Mouse (Mus musculus) kidney, embryonic 14.5 days (tissue): ENCODE measurements around the gene Pgls. TPM values are rescaled to one million over a fixed set of nuclear protein-coding genes. Genes with fewer than 3 reads are reported as not detected.

Experiments used
- ATAC-seq: fragments of 200-750 bp; cut with Nextera tagmentation; 2 replicates; pipeline ENCODE4 v1.8.0; 2017; ENCODE audit warnings: moderate number of reproducible peaks, mild to moderate bottlenecking, moderate TSS enrichment, moderate library complexity; ENCODE audit not compliant: low FRiP score, low TSS enrichment
- H3K27ac ChIP-seq: fragments of 300-500 bp; sonication (generic); 2 replicates; pipeline ENCODE4 v1.5.1; 2014; ENCODE audit warnings: low read depth, mild to moderate bottlenecking, low read length, moderate library complexity, mixed read lengths
- H3K27me3 ChIP-seq: fragments of 300-500 bp; sonication (generic); 2 replicates; pipeline ENCODE4 v1.6.1; 2014; ENCODE audit warnings: mild to moderate bottlenecking, low read length; ENCODE audit not compliant: control insufficient read depth, insufficient read depth
- H3K36me3 ChIP-seq: fragments of 300-500 bp; sonication (generic); 2 replicates; pipeline ENCODE4 v1.6.1; 2014; ENCODE audit warnings: low read length, mixed read lengths; ENCODE audit not compliant: control insufficient read depth, insufficient read depth
- H3K4me1 ChIP-seq: fragments of 300-500 bp; sonication (generic); 2 replicates; pipeline ENCODE4 v1.6.1; 2014; ENCODE audit warnings: low read length, mixed read lengths; ENCODE audit not compliant: control insufficient read depth, insufficient read depth
- H3K4me2 ChIP-seq: fragments of 300-500 bp; sonication (generic); replicated peaks from 2 replicates; pipeline ENCODE4 v1.6.1; 2014; ENCODE audit warnings: low read depth, mild to moderate bottlenecking, low read length
- H3K4me3 ChIP-seq: fragments of 300-500 bp; sonication (generic); 2 replicates; pipeline ENCODE4 v1.5.1; 2014; ENCODE audit warnings: mild to moderate bottlenecking, low read length
- H3K9ac ChIP-seq: fragments of 300-500 bp; sonication (generic); 2 replicates; pipeline ENCODE4 v1.6.1; 2014; ENCODE audit warnings: low read depth, mild to moderate bottlenecking, low read length, moderate library complexity
- H3K9me3 ChIP-seq: fragments of 300-500 bp; sonication (generic); 2 replicates; pipeline ENCODE4 v1.6.1; 2016; ENCODE audit warnings: low read length; ENCODE audit not compliant: control insufficient read depth
- WGBS: fragments of 180-500 bp; shearing (Covaris S2); extraction: QIAGEN DNeasy Blood & Tissue Kit; methylation state at CpG from one replicate; pipeline ENCODE4 v1.1.7; 2014; 5-methylcytosine and 5-hydroxymethylcytosine counted together
- polyA plus RNA-seq: library from polyadenylated mRNA; unstranded; fragments of >200 nt; fragmentation: Nextera tagmentation; extraction: Ambion mirVana; gene quantifications from 2 replicates; pipeline ENCODE4 v1.2.1, GENCODE M21; 2014

Gene Pgls
- polyA plus RNA-seq, 1 experiment from 2014 or later: 289 TPM

DNA sequence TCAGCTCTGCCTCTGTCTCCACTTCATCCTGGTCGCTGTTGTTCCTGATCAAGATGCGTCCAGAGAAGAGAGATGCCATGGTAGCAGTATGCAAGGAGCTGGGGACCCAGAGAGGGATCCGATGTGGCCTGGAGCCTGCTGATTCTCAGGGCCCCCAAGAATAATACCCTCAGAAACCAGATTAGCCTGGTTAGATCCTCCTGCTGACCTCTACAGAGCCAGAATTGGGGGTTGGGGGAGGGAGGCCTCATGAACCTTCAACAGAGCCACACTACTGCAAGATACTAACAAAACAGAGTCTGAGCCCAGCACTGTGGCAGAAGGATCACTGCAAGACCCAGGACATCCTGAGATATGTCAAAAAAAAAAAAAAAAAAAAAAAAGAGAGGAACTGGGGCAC lies 25.5 kb upstream of the Pgls start, which contains the start of gene Nxnl1:
Gene Nxnl1 (minus strand): TSS at position 101 of the 400 bp plus-strand sequence.
- Histone ChIP-seq H3K27me3 (peaks cover 18% of the 10 kb centered on the region), H3K9ac (no peak within 1 kb of the TSS), H3K36me3 (no peaks in the 10 kb centered on the region), H3K4me1 (peaks cover 28% of the 10 kb centered on the region; the same call in 1 of the 2 replicates), H3K4me3 (no peak within 1 kb of the TSS), H3K9me3 (peaks cover 8% of the 10 kb centered on the region), H3K4me2 (no peak within 1 kb of the TSS), H3K27ac (no peak within 1 kb of the TSS)
- no peak for ATAC-seq
- whole genome bisulfite sequencing: 52% methylated on average over 3 of the region's 3 CpGs

DNA sequence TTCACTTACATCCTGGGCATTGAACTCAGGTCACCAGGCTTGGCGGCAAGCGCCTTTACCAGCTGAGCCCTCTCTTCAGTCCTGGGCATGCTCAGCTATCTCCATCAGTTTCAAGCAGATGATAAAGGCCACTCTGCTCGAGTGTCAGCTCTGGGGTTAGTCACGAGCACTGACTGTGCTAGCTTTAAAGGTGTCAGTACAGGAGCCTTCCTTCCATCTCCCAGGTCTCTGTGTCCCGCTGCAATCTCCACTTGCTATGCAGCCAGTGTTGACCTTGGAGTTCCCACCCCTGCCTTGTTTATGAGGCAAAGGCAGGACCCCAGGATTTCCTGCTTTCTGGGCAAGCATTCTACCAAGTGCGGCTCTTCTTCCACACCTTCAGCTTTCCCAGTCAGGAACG lies 24.4 kb upstream of the Pgls start:
- Histone ChIP-seq H3K27me3 (peaks cover 9% of the 10 kb centered on the region), H3K27ac (no peak overlapping the region)
- no peak for ATAC-seq

GRCm38 (mm10) chr8:71568387-71568937 lies 23.5 kb upstream of the Pgls start, which contains the start of gene Slc27a1:
Slc27a1 (plus strand) TSS chr8:71568882.
- 7% methylated on average over 13 of the region's 13 CpGs for WGBS
- Histone ChIP-seq H3K27ac (peak within 1 kb of the TSS; percentile 88), H3K36me3 (no peaks in the 10 kb centered on the region), H3K4me1 (peaks cover 21% of the 10 kb centered on the region; the same call in 1 of the 2 replicates), H3K27me3 (no peaks in the 10 kb centered on the region; the same call in 1 of the 2 replicates), H3K9ac (peak within 1 kb of the TSS; percentile 50; the same call in 1 of the 2 replicates), H3K9me3 (peaks cover 8% of the 10 kb centered on the region), H3K4me3 (peak within 1 kb of the TSS; percentile 67), H3K4me2 (peak within 1 kb of the TSS; percentile 87)
- peak; percentile 16 for ATAC-seq

More for the DNA sequence above, 24.4 kb upstream of the Pgls start:
- Histone ChIP-seq H3K4me2 (no peak overlapping the region), H3K4me3 (no peak overlapping the region), H3K36me3 (no peaks in the 10 kb centered on the region), H3K4me1 (peaks cover 27% of the 10 kb centered on the region; the same call in 1 of the 2 replicates), H3K9me3 (peaks cover 8% of the 10 kb centered on the region), H3K9ac (no peak overlapping the region)
- 76% methylated on average over 7 of the region's 7 CpGs for WGBS

GRCm38 (mm10) chr8:71568941-71569340 lies 23.0 kb upstream of the Pgls start:
- H3K27me3 ChIP-seq: no peaks in the 10 kb centered on the region
- 29% methylated on average over 6 of the region's 6 CpGs for WGBS
- H3K27ac ChIP-seq: peak overlapping the region; percentile 88

DNA sequence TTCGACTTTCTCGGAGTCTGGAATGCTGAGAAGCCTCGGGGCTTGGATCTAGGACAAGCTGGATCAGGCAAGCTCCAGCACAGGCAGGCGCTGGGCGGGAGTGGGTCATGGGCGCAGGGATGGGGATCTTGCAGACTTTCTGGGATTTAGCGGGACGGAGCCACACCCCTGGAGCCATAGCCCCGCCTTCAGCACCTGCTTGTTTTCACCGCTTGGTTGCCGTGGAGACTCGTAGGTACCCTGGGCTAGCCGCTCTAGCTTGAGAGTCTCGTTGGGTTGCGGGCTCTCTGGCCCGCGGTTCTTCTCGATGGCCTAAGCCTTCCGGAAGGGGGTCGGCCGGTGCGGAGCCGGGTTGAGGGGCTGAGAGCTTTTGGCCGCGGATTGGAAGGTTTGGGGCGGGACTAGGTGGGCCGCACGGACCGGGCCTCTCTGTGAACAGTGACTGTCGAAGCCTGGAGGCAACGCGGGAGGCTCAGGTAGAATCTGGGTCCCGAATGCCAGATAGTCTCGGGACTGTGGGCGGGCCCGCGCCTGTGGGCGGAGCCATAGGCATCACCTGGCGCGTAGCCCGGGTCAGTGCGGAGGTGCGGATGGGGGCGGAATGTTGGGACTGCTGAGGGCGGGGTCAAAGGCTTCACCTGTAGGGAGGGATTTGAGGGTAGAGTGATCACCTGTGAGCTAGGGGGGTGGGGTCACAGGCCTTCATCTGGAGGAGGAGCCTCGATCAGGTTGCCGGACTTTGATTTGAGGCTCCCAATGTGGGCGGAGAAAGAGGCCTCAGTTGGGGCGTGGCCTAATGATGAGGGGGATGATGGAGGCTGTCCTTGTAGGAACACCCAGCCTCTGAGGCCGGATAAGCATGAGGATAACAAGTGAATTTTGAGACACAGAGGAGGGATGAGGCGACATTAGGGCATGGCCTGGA lies 22.3 kb upstream of the Pgls start:
- H3K36me3 ChIP-seq: no peaks in the 10 kb centered on the region
- peak overlapping the region; percentile 87 for H3K4me2 ChIP-seq
- no peaks in the 10 kb centered on the region for H3K27me3 ChIP-seq
- H3K9ac ChIP-seq: peak overlapping the region; percentile 50; the same call in 1 of the 2 replicates
- peak overlapping the region; percentile 88 for H3K27ac ChIP-seq
- WGBS: under 1% methylated on average over 51 of the region's 51 CpGs
- H3K4me3 ChIP-seq: peak overlapping the region; percentile 67
- H3K4me1 ChIP-seq: peaks cover 21% of the 10 kb centered on the region; the same call in 1 of the 2 replicates
- peaks cover under 1% of the 10 kb centered on the region; the same call in 1 of the 2 replicates for H3K9me3 ChIP-seq
- ATAC-seq: peak; percentile 78

More at GRCm38 (mm10) chr8:71568941-71569340, 23.0 kb upstream of the Pgls start:
- H3K4me1 ChIP-seq: peaks cover 21% of the 10 kb centered on the region; the same call in 1 of the 2 replicates
- peak overlapping the region; percentile 87 for H3K4me2 ChIP-seq
- H3K4me3 ChIP-seq: peak overlapping the region; percentile 67
- no peaks in the 10 kb centered on the region for H3K36me3 ChIP-seq
- peaks cover 7% of the 10 kb centered on the region for H3K9me3 ChIP-seq
- no peak for ATAC-seq
- peak overlapping the region; percentile 50; the same call in 1 of the 2 replicates for H3K9ac ChIP-seq

GRCm38 (mm10) chr8:71570291-71570954 lies 21.6 kb upstream of the Pgls start:
- H3K27ac ChIP-seq: peak overlapping the region; percentile 88

GRCm38 (mm10) chr8:71572077-71572476 lies 19.9 kb upstream of the Pgls start:
- no peak overlapping the region for H3K4me3 ChIP-seq
- H3K36me3 ChIP-seq: no peaks in the 10 kb centered on the region
- no peak for ATAC-seq
- WGBS: 90% methylated on average over 2 of the region's 2 CpGs
- no peak overlapping the region for H3K9ac ChIP-seq
- H3K27me3 ChIP-seq: no peaks in the 10 kb centered on the region
- H3K4me2 ChIP-seq: no peak overlapping the region
- no peak overlapping the region for H3K27ac ChIP-seq
- H3K4me1 ChIP-seq: peaks cover 21% of the 10 kb centered on the region; the same call in 1 of the 2 replicates
- no peaks in the 10 kb centered on the region for H3K9me3 ChIP-seq

More at GRCm38 (mm10) chr8:71570291-71570954, 21.6 kb upstream of the Pgls start:
- Histone ChIP-seq H3K4me3 (peak overlapping the region; percentile 67), H3K4me1 (peaks cover 21% of the 10 kb centered on the region; the same call in 1 of the 2 replicates), H3K27me3 (no peaks in the 10 kb centered on the region), H3K9me3 (no peaks in the 10 kb centered on the region), H3K4me2 (peak overlapping the region; percentile 87), H3K9ac (peak overlapping the region; percentile 72), H3K36me3 (no peaks in the 10 kb centered on the region)
- WGBS: under 1% methylated on average over 41 of the region's 41 CpGs
- ATAC-seq: peak; percentile 89

DNA sequence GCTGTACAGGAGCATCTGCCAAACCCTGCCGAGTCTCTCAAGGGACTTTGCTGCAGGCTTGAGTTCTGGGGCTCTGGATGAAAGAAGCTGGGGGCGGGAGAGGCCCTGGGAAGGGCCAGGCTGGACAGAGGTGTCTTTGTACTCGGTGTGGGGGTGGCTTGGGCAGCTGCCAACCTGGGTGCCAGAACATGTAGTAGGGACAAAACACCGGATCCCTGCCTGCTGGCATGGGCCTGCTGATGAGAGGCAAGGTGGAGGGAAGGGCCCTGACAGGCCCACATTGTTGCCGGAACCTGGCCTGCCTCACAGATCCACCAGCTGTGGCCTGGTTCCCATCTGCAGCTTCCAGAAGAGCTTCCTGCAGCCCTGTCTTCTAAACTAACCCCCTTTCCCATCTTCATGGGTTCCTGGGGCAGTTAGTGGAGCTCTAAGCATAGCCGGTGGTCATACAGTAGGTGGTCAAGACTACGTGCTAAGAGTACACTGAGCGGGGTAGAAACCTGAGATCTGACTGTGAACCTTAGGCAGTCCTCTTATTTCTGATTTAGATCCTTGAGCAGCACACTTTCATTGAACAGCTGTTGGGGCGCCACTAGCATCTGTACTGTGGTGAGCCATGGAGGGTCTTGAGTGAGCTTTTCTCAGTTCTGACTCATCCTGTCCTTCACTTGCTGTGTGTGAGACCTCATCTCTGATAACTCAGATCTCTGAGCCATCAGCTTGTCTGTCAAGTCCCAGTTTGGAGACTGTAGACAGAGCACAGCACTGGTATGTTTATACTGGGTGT lies 18.9 kb upstream of the Pgls start:
- H3K27ac ChIP-seq: no peak overlapping the region
- H3K27me3 ChIP-seq: no peaks in the 10 kb centered on the region
- H3K36me3 ChIP-seq: no peaks in the 10 kb centered on the region
- no peak overlapping the region for H3K4me3 ChIP-seq
- no peak overlapping the region for H3K4me2 ChIP-seq
- no peaks in the 10 kb centered on the region for H3K9me3 ChIP-seq
- WGBS: 77% methylated on average over 9 of the region's 9 CpGs
- H3K9ac ChIP-seq: no peak overlapping the region
- no peak for ATAC-seq
- peaks cover 21% of the 10 kb centered on the region; the same call in 1 of the 2 replicates for H3K4me1 ChIP-seq
